Mouse (Mus musculus) spleen, adult 2 months (tissue): ENCODE measurements at regions not wholly inside any gene's neighbourhood (a gene's known extent, or its start where the extent isn't known, plus 50 kb on each side); places are given as distances from the start of the nearest gene placed in this dataset.

ENCODE experiments used
- DNase-seq, 2 experiments: peaks; one replicate each; pipeline versions ENCODE4 v3.0.0 to v3.0.0-alpha.2; 2012 to 2021; ENCODE audit warnings: low spot score in 2 of 2, low read depth in 1 of 2
- H3K27ac ChIP-seq: fragments of 200-500 bp; 2 replicates; pipeline ENCODE4 v1.5.1; 2012; ENCODE audit warnings: low read length, inconsistent platforms; ENCODE audit not compliant: insufficient read depth
- H3K27me3 ChIP-seq: fragments of 200-500 bp; 2 replicates; pipeline ENCODE4 v1.6.1; 2012; ENCODE audit warnings: mild to moderate bottlenecking, moderate library complexity, low read length, inconsistent platforms; ENCODE audit not compliant: control insufficient read depth, insufficient read depth
- H3K36me3 ChIP-seq: fragments of 200-500 bp; 2 replicates; pipeline ENCODE4 v1.6.1; 2012; ENCODE audit warnings: mild to moderate bottlenecking, low read length, inconsistent platforms; ENCODE audit not compliant: control insufficient read depth, insufficient read depth
- H3K4me1 ChIP-seq: fragments of 200-500 bp; 2 replicates; pipeline ENCODE4 v1.6.1; 2011; ENCODE audit warnings: inconsistent platforms; ENCODE audit not compliant: control insufficient read depth, insufficient read depth, insufficient read length
- H3K4me3 ChIP-seq: fragments of 200-500 bp; 2 replicates; pipeline ENCODE4 v1.5.1; 2011; ENCODE audit warnings: mild to moderate bottlenecking, inconsistent platforms; ENCODE audit not compliant: insufficient read depth, insufficient read length; ENCODE audit errors: extremely low read depth
- CTCF ChIP-seq: fragments of 200-500 bp; IDR thresholded peaks from 2 replicates; pipeline ENCODE4 v1.5.1; 2011; ENCODE audit warnings: mild to moderate bottlenecking, inconsistent platforms; ENCODE audit not compliant: insufficient read depth, insufficient read length, insufficient replicate concordance; ENCODE audit errors: extremely low read depth
- POLR2A ChIP-seq: fragments of 200-500 bp; IDR thresholded peaks from 2 replicates; pipeline ENCODE4 v1.6.1; 2011; ENCODE audit warnings: low read depth, low read length, inconsistent platforms
- WGBS: fragments of 180-500 bp; shearing (Covaris S2); methylation state at CpG from one replicate; pipeline ENCODE4 v1.1.7; 2018; 5-methylcytosine and 5-hydroxymethylcytosine counted together

GRCm38 (mm10) chr1:184273722-184274121 is 239.6 kb upstream of the 1700056E22Rik start:
- Histone ChIP-seq H3K27me3 (no peaks in the 10 kb centered on the region), H3K4me1 (no peaks in the 10 kb centered on the region), H3K36me3 (no peaks in the 10 kb centered on the region), H3K4me3 (no peak overlapping the region), H3K27ac (no peak overlapping the region)
- 79% methylated on average over 1 of the region's 1 CpGs for WGBS
- DNase-seq: no peak
- TF ChIP-seq CTCF: no peak
- TF ChIP-seq POLR2A: no peak

GRCm38 (mm10) chr1:184271254-184271653 is 237.2 kb upstream of the 1700056E22Rik start:
- H3K36me3 ChIP-seq: no peaks in the 10 kb centered on the region
- no peak for TF ChIP-seq POLR2A
- TF ChIP-seq CTCF: no peak
- no peak for DNase-seq
- 82% methylated on average over 8 of the region's 8 CpGs for whole genome bisulfite sequencing
- no peaks in the 10 kb centered on the region for H3K4me1 ChIP-seq
- no peak overlapping the region for H3K27ac ChIP-seq
- H3K4me3 ChIP-seq: no peak overlapping the region
- no peaks in the 10 kb centered on the region for H3K27me3 ChIP-seq

- TF ChIP-seq POLR2A (no peak), CTCF (peak; percentile 80; the same call in 1 of the 2 replicates)
- DNase-seq: peak; percentile 22 to 30
- 14% methylated on average over 8 of the region's 8 CpGs for WGBS
- peaks cover 1% of the 10 kb centered on the region; the same call in 1 of the 2 replicates for H3K4me1 ChIP-seq
- no peak overlapping the region for H3K4me3 ChIP-seq
- no peaks in the 10 kb centered on the region for H3K36me3 ChIP-seq
- no peaks in the 10 kb centered on the region for H3K27me3 ChIP-seq
- no peak overlapping the region for H3K27ac ChIP-seq
Observed at GRCm38 (mm10) chr1:184266051-184266450, 231.9 kb upstream of the 1700056E22Rik start.

GRCm38 (mm10) chr1:184262975-184263374 is 228.9 kb upstream of the 1700056E22Rik start:
- TF ChIP-seq POLR2A (no peak), CTCF (peak; percentile 31; the same call in 1 of the 2 replicates)
- Histone ChIP-seq H3K4me1 (peaks cover 9% of the 10 kb centered on the region; the same call in 1 of the 2 replicates), H3K27me3 (no peaks in the 10 kb centered on the region), H3K36me3 (no peaks in the 10 kb centered on the region), H3K4me3 (no peak overlapping the region), H3K27ac (no peak overlapping the region)
- WGBS: 64% methylated on average over 2 of the region's 2 CpGs
- peak in 1 of 2 experiments; percentile 44 for DNase-seq

- Histone ChIP-seq H3K27ac (no peak overlapping the region), H3K4me3 (no peak overlapping the region), H3K36me3 (no peaks in the 10 kb centered on the region), H3K4me1 (peaks cover 9% of the 10 kb centered on the region; the same call in 1 of the 2 replicates), H3K27me3 (no peaks in the 10 kb centered on the region)
- 88% methylated on average over 6 of the region's 6 CpGs for WGBS
- no peak for DNase-seq
- TF ChIP-seq POLR2A: no peak
Observed at GRCm38 (mm10) chr1:184261385-184261727, 227.3 kb upstream of the 1700056E22Rik start.

GRCm38 (mm10) chr1:184260722-184261384 is 226.8 kb upstream of the 1700056E22Rik start:
- Histone ChIP-seq H3K27ac (peak overlapping the region; percentile 42), H3K27me3 (no peaks in the 10 kb centered on the region), H3K4me1 (peaks cover 9% of the 10 kb centered on the region; the same call in 1 of the 2 replicates), H3K36me3 (no peaks in the 10 kb centered on the region), H3K4me3 (no peak overlapping the region)
- WGBS: 71% methylated on average over 6 of the region's 6 CpGs
- TF ChIP-seq POLR2A (no peak), CTCF (no peak)
- peak in 1 of 2 experiments; percentile 27 for DNase-seq

GRCm38 (mm10) chr1:184259853-184260252 is 225.8 kb upstream of the 1700056E22Rik start:
- no peaks in the 10 kb centered on the region for H3K36me3 ChIP-seq
- no peaks in the 10 kb centered on the region for H3K27me3 ChIP-seq
- TF ChIP-seq CTCF (no peak), POLR2A (no peak)
- peak overlapping the region; percentile 42 for H3K27ac ChIP-seq
- DNase-seq: no peak
- peaks cover 9% of the 10 kb centered on the region; the same call in 1 of the 2 replicates for H3K4me1 ChIP-seq
- no peak overlapping the region for H3K4me3 ChIP-seq
- WGBS: 74% methylated on average over 9 of the region's 9 CpGs
